Mouse (Mus musculus): ENCODE measurements around the gene Prr29.
A peak's percentile ranks its signal among the peaks of the same experiment; 100 is the strongest.

GRCm38 (mm10) chr11:106366316-106366715, 1.0 kb downstream of the Prr29 start:
- TF ChIP-seq CTCF (IDR thresholded peaks at IDR 0.05; ENCODE audit: borderline replicate concordance, extremely low read depth, insufficient read depth, insufficient read length) (peak; percentile 84), POLR2A (IDR thresholded peaks at IDR 0.05; ENCODE audit: borderline replicate concordance, extremely low read depth, insufficient read depth, insufficient read length, poor library complexity, severe bottlenecking) (no peak)

Measured in brain, embryonic 14.5 days (tissue).